Mouse (Mus musculus): ENCODE results near the gene Rnf114.

DNA sequence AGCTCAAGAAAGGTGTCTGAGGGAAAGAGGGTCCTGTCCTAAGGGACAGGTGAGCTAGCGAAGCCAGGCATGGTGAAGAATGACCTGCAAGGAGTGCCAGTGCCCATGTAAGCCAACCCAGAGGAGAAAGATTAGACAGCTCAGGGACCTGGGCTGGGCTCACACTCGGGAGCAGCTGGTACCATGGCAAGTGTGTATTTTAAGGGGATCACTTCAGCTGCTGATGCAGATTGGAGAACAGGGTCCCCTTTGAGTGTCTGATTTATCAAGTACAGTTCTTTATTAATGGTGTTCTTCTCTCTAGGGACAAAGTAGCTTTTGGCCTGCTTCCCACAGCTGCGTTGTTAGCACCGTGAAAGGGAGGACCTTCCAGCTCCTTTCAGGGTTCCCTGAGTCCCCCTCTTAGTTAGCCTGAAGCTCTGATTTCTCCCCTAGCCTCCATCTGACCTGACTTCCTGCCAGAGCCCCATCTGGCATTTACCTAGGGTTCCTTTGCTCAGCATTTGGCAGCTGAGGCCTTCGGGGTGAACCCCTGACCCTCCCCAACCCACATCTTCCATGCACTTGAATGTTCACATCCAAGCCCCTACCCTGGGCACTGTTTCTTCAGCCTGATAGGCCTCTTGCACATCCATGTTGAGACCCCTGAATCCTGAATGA is 36.0 kb upstream of the Rnf114 start:
- TF ChIP-seq POLR2A (IDR thresholded peaks at IDR 0.05; ENCODE audit: borderline replicate concordance, insufficient read depth, low read length) (no peak), CTCF (IDR thresholded peaks at IDR 0.05; ENCODE audit: borderline replicate concordance, insufficient read depth, low read depth, low read length) (no peak)
